Mouse (Mus musculus) cerebellum, adult 8-10 months (tissue): ENCODE measurements around the gene Pheta1.
"Not testable (repeated sequence)": the region's sequence is repeated elsewhere in the genome, so short reads cannot be mapped to it uniquely, and the experiment has no call there.

Source experiments
- DNase-seq: peaks from one replicate; pipeline ENCODE4 v3.0.0; 2022

Pheta1 gene

DNA sequence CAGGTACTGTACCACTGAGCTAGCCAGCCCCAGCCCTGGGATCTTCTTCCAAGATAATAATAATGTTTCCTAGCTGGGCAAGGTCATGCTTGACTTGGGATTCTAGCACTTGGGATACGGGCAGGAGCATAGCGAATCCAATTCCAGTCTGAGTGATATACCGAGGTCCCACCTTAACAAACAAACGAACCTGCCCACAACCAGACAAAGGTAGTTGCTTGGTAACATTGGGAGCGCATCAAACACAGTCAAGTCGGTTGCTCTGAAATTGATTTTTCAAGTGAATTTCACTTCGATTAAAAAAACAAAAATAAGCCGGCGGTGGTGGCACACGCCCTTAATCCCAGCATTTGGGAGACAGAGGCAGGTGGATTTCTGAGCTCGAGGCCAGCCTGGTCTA lies 2.5 kb upstream of the Pheta1 start:
- no peak for DNase-seq

DNA sequence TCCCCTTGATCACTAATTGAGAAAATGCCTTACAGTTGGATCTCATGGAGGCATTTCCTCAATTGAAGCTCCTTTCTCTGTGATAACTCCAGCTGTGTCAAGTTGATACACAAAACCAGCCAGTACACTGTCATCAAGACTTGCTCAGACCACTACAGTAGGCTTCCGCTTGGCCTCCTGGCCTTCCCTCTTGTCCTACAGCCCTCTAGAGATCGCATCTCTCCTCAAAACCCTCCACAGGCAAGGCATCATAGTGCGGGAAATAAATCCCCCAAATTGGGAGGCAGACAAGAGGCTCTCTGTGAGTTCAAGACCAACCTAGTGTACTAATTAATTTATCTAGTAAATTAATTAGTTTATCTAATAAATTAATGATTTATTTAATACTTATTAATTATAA lies 1.5 kb upstream of the Pheta1 start:
- not testable (repeated sequence) for DNase-seq

DNA sequence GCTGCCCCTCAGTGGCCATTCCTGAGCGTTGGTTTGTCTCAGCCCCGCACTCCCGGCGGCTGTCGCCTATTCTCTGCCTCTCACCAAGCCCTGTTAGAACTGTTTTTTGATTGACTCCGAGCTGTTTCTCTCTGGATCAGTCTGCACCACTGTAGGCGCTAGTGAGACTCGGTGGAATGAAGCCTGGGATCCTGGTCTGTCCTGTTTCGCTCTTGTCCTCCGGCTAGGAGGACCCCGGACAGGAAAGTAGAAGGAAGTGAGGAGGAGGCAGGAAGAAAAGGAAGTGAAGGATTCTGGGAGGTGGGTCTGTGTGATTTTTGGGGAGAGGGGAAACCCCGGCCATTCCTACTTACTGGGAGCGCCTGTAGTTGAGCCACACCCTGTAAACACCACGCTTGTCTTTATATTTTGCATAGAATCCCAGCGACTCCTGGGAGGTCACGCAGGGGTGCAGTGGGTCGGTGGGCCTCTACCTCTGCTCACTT lies 707 bp upstream of the Pheta1 start:
- DNase-seq: peak; percentile 52

DNA sequence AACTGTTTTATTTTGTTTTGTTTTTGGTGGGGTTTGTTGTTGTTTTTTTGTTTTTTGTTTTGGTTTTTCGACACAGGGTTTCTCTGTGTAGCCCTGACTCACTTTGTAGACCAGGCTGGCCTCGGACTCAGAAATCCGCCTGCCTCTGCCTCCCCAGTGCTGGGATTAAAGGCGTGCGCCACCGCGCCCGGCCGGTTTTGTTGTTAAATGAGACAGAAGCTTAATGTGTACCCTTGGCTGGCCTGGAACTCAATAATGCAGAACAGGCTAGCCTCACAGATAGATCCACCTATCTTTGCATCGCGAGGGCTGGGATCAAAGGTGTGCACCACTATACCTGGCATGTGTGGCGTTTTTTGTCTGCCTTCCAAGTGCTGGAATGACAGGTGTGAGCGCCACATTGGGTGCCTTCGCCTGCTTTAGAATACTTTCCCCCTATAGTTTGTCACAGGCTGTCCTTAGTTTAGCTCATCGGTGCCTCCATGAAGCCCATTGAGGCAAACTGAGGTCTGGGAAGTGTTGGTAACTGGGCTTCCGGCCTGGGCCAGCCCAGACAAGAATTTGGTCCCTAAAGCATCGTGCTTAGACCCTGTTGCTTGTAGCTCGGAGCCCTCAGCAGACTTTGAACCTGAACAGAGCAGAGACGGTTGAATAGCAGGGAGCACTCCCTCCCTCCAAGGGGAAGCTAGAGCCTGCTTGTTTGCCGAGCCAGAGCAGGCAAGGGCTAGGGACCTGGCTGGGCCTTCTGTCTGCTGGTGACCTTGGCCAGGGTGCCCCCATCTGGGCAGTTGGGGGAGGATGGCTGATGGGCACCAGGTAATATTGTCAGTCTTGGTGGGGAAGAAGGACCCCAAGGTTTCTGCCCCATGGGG lies 930 bp downstream of the Pheta1 start:
- DNase-seq: peak; percentile 44

DNA sequence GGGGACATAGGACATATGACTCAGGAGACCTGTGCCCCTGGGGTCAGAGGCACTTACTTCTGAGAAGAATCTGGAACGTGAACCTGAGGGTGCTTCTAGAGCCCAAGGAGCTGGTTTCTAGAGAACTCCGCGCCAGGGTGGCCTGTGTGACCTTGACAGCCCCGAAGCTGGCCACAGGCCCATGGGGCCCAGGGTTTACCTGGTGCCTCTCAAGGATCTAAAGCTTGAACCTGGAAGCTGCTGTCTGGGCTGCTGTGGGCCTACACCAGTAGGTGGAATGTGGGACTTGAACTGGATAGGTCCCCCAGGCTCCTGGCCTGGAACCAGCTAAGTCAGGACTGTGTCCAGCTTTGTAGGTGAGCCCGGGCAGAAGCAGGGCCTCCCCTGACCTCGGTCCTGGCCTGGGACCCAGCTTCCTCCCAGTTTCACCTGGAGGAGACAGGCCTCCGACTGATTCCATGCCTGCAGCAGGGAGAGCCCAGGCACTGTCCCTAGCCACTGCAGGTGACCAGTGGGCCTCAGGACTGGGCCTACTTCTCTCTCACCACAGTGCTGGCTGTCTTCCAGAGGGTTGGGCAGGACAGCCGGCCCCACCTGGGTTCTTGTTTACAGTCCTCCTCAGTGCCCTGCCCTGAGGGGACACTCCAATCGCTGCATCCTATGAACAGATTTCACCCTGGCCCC lies 4.7 kb downstream of the Pheta1 start:
- DNase-seq: peak; percentile 38

DNA sequence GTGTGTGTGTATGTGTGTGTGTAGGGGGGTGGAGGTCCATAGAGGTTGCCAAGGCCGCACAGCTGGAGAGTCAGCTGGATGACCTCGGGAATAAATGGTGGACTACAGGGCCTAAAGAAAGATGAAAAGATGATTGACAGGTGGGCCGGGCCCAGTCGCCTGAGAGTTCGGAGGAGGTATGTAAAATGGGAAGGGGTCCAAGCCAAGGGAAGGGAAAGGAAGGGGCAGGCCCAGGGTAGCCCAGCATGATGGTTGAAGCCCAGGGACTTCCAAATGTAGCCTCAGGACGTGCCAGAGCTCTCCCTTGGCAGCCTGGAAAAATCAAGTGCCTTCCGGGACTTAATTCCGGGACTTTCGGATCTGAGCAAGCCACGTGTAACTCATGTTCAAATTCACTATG lies 6.0 kb downstream of the Pheta1 start:
- DNase-seq: no peak

DNA sequence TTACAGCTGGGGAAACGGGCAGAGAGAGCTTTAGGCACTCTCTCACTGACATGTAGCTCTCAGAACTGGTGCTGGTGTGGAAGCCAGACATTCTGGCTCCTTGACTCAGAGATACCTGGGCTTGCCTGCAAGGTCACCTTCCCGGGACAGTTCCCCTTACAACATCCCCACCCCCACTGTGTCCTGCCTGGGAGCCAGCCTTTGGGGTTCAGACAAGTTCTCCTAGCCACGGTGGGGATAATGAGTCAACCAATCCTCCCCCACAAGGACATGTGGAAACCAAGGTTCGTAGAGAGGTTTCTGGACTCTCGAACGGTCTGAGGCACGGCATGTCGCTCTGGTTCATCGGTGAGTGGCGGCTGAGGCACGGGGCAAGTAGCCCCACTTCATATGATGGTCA lies 8.0 kb downstream of the Pheta1 start:
- DNase-seq: no peak

DNA sequence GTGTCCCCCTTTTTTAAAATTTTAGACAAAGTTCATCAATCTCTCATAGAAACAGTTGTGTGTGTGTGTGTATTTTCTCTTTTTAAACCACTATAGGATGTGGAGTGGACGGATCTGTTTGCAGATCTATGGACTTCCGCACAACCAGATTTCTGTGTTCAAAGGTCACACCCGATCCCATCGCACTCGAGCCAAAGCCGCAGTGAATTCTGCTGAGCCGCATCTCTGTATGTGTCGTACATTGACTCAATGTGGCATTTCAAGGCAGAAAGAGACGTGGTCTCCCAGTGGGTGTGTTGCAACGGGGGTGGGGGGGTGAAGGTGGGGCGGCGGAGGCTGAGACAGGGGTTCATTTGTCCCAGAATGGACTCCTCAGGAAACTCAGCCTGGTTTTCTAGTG lies 9.6 kb downstream of the Pheta1 start:
- DNase-seq: no peak

DNA sequence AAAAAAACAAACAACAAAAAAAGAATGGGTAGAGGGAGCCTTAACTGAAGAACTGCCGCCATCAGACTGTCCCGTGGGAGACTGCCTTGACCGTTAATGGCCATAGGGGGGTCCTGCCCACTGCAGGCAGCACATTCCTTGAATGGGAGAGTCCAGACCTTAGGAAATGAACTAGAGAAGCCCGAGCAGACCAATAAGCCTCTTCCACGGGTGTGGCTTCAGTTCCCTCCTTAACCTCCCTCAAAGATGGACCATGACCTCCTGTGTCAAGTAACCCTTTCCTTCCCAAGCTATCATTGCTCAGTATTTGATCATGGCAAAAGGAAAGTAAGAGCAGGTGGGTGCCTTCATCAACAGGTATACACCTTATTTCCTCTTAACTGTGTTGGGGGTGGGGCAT lies 13.2 kb downstream of the Pheta1 start:
- no peak for DNase-seq

DNA sequence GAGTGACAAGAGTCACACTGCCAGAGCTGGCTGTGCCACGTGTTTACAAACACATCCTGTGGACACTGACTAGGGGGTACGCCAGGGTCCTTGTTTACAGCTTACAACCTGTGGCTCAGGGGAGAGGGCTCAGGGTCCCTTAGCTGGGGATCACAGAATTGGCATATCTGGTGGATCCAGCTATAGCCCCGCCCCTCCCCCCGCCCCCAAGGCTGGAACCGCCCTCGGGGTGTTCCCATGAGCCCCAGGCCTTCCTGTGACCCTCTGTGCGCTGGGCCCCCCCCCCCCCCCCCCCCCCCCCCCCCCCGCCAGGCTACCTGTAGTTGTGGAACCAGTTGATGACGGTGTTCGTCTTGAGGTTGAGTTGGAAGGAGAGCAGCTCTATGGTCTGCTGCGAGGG lies 15.5 kb downstream of the Pheta1 start:
- no peak for DNase-seq

DNA sequence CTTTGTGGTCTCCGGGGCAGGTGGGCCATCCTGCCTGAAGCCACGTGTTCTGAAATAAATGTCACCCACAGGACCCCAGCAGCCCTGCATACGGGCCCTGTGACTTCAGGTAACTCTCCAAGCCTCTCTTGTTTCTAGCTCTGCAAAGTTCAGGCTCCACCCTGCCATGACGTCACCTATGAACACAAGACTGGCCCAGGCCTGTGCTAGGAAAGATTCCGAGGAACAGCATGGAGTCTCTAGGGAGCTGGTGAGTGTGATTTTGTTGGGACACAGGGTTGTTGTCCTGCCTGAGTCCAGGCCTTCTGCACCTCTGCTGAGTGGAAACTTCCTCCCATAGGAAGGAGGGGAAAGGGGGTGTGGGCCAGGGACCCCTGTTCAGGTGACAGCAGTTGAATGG lies 19.2 kb downstream of the Pheta1 start:
- no peak for DNase-seq

DNA sequence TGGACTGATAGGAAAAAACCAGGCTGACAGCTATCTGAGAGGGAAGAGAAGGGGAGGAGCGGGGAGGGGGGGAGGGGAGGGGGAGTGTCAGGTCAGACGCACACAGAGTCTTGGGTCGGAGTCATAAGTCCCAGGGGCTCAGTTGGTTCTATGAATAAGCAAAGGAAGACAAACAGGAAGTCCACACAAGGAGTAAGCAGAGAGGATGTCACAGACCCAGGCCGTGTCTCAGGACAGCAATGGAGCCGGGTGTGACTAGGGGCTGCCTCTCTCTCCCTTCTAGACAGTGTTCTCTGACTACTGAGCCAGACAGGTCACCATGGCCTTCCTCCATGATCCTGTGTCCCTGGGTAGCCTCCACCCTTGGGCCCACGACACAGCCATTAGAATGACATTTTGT lies 22.0 kb downstream of the Pheta1 start:
- DNase-seq: no peak

DNA sequence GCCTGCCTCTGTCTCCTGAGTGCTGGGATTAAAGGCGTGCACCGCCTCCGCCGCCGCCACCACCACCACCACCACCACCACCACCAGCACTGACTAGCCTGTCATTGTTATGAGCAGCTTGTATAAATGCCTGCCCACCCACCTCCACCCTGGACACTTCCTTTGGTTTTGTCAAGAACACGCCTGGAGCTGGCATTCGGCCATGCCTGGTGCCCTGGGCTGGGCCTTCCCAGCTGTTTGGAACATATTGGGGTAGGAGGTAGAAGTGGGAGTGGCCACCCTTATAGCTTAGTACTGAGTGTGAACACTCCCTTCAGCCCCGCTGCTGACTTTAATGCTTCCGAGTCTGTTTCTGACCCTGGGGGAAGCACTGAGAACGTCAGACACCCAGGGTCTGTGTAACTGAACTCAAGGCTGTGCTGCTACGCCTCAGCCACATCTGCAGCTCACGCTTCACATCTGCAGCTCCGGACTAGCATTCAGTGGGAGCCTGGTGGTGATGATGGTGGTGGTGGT lies 22.8 kb downstream of the Pheta1 start:
- DNase-seq: no peak

DNA sequence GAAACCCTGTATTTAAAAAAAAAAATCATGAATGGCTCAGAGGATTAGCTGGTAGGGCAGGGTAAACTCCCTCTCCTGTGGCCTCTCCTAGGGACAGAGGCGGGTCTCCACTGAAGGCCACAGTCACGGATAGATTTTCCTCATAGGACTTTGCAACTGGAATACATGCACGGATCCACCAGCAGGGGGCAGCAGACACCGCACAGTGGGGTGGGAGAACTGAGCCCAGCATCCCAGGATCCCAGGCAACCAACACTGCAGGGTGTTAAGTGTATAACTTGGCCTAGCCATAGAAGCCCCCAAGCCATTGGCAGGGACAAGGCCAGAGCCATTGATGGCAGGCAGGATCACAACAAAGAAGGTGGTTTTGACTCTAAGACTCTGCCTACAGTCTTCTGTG lies 23.4 kb downstream of the Pheta1 start:
- peak; percentile 75 for DNase-seq

DNA sequence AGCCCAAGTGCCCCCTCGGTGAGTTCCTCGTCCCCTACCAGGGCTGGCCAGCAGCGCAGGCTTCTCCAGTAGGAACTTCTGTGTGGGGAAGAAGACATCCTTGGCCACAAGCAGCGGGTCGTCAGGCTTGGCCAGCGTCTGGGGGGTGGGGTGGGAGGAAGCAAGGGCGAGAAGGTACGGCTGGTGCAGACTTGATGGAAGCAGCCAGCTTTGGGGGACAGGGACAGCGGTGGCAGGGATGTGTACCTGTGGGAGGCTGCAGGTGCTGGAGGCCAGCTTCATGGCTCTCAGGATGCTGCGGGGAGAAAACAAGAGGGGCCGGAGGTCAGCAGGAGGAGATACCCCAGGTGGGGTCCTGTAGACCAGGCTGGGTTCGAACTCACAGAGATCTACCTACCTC lies 26.3 kb downstream of the Pheta1 start:
- DNase-seq: no peak

DNA sequence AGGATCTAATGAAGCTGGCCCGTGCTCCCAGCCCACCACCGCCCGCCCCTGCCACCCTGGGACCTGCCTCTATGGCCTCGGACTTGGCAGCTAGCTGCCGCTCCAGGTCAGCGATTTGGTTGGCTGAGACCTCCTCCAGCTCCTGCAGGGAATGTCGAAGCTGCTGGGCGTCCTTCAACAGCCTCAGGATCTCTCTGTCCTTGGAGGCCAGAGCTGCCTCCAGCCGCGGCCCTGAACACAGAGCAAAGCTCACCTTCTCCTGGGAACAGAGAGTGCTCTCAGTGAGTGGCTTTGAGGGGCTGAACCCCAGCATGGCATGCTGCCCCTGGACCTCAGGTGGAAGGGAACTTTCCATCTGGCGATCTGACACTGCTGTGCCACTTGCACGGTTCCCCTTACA lies 28.1 kb downstream of the Pheta1 start:
- no peak for DNase-seq

DNA sequence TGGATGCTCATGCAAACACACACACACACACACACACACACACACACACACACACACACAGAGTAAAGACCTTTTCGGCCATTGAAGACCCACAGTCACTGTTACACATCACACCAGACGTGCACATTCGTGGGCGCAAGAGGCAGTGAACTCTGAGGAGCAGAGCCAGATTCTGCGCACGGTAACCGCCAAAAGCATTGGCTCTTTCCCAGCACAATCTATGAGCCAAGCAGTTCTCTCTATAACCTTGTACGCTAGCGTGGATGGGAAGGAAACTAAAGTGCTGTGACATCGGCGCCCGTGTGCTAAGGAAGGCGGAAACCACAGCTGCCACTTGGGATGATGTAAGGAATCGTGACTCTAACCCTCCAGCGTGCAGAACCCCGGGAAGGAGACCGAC lies 29.9 kb downstream of the Pheta1 start:
- no peak for DNase-seq

DNA sequence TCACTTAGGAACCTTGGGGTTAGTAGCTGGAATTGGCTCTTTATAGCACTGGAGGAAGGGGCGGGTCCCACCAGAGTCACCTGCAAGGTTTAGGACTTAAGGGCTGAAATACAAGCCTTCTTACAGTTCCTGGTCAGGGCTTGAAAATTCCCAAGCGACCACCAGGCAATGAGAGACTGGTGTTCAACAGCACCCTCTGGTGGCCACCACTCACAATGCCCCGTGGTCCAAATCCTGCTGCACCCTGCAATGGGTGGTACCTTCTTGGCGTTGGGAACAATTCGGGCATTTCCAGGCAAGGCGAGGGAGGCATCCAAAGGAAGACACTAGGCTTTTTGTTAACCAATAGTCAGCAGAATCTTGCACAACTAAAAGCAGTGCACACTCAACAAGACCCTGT lies 30.4 kb downstream of the Pheta1 start:
- no peak for DNase-seq

DNA sequence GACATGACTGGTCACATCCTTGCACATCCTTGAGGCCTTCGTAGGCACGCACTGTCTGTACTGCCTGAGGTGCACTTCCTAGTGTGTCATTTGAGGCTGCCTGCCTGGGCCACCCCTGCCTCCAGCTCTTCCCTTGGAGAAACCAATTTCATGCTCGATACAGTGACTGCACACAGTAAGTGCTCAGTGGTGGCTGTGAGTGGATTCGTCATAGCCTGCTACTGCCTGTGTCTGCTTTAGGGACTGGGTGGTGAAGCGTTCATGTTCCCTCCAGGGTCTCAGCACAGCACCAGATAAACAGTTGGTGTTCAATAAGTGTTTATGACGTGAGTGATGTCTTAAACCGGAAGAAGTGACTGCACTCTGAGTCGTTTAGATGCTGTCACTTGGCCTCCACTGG lies 34.6 kb downstream of the Pheta1 start:
- DNase-seq: no peak

DNA sequence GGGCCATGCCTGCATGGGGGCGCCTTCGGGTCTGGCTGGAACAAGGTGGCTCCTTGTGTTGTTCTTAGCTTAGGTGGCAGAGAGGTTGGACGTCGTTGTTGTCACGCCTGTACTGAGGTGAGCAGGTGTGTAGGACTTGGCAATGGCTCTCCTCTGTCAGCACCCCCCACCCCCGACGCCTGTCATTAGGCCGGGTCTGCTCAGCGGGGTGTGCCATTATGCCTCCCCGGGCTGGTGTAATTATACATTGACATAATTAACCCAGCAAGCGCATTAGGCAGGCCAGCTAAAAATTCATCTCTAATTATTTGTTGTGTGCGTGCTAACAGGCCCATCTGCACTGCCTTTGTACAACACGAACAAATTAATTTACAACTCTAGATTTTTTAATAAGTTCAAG lies 40.6 kb downstream of the Pheta1 start:
- DNase-seq: no peak

DNA sequence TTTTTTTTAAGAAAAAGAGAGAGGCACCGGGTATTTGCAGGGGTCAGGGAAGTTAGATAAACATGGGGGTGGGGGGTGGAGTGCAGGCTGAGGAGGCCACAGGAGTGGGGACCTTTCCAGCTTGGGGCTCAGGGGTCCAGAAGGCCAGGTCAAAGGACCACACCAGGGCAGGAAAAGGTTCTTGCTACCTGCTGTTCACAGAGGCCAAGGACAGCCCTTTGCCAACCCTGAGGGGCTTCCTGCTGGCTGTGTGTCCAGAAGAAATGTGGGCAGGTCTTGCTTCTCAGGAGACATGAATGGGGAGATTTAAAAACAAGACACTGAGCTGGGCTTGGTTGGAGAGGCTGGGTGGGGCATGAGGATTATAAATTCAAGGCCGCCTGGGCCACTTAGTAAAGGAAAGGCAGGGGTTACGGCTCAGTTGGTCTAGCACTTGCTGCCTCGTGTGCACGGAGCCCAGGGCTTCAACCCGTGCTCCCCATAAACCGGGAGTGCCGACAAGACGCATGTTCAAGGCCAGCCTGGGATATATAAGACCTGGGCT lies 41.1 kb downstream of the Pheta1 start:
- no peak for DNase-seq

DNA sequence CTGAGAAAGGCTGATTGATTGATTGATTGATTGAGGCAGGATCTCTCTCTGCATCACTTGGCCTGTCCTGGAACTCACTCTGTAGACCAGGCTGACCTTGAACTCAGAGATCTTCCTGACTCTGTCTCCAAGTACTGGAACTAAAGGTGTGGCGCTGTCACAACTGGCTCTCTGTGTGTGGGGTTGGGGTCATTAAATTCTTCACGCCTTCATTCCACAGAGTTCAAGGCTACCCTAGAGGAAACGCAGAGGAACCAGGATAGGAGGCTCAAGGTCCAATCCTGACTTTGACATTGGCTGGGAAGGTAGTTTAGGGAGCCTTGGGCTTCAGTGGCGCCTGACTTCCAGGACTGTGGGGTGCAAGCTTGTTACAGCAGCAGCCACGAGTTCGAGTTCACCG lies 42.1 kb downstream of the Pheta1 start:
- no peak for DNase-seq

DNA sequence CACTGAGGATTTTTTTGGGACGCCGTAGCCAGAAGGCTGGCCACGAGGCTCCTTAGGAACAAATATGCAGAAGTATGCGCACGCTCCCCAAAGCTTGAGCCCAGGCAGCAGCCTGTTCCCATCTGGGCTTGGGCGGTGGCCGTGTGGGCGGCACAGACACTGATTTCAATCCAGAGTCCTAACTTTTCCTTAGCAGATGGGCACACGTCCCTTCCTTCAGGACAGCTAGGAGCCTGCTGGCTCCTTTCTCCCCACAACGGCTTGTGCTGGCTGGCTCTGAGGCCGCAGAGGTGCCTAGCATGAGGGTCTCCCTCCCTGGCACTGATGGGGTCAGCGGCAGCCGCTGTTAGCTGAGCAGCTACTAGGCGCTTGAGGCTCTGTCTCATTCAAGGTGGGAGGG lies 43.5 kb downstream of the Pheta1 start:
- no peak for DNase-seq

DNA sequence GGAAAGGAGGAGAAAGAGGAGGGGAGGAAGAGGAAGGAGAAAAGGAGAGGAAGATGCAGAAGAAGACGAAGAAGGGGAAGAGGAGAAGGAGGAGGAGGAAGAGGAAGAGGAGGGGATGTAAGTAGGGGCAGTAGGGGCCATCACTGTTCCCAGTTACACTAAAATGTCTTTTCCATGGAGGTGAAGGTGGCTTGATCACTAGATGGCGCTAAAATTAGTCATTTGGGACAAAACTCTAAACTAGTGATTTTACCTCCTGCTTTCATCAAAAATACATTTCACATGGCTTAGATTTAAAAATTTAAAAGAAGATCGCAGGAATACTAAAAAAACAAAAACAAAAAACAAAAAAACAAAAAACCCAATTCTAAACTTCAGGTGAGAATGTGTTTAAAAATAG lies 44.8 kb downstream of the Pheta1 start:
- DNase-seq: no peak
